Comparison of ENCODE assay signal across 22 mouse cellular contexts in genomic region chr2:136048464-136048863, GRCm38 (mm10). TPM values are rescaled to one million over a fixed set of nuclear protein-coding genes. Genes with fewer than 3 reads are reported as not detected.
DNase-seq lines count a peak whose midpoint lies in the region; ATAC-seq and TF ChIP-seq lines count a peak whose summit lies in the region.
"Had no signal": no experiment of that assay in that cellular context is flagged by ENCODE, and none has a peak within 500 bp of the region (broad histone marks: within the 10 kb centered on the region; RNA-seq: fewer than 3 reads in every experiment).

No protein-coding gene starts in this region.

- no peaks in the 10 kb centered on the region for H3K36me3 ChIP-seq in forebrain, postnatal 0 days (ENCODE audit: insufficient read depth)
- H3K36me3 ChIP-seq in forebrain, embryonic 10.5 days (replicated peaks): no peaks in the 10 kb centered on the region
- no peaks in the 10 kb centered on the region for H3K36me3 ChIP-seq in embryonic facial prominence, embryonic 10.5 days (replicated peaks)
- H3K36me3 ChIP-seq: embryonic facial prominence, embryonic 15.5 days; forebrain, embryonic 15.5 days; heart, embryonic 10.5 days; hindbrain, embryonic 13.5 days; intestine, embryonic 15.5 days had no signal

- H3K9me3 ChIP-seq in forebrain, postnatal 0 days (ENCODE audit: low read length): no peaks in the 10 kb centered on the region
- H3K9me3 ChIP-seq in forebrain, embryonic 10.5 days: no peaks in the 10 kb centered on the region
- H3K9me3 ChIP-seq in embryonic facial prominence, embryonic 10.5 days: no peaks in the 10 kb centered on the region
- H3K9me3 ChIP-seq: embryonic facial prominence, embryonic 15.5 days; forebrain, embryonic 15.5 days; heart, embryonic 10.5 days; hindbrain, embryonic 13.5 days; intestine, embryonic 15.5 days had no signal

- no peak for ATAC-seq in forebrain, postnatal 0 days
- ATAC-seq: forebrain, embryonic 15.5 days; intestine, embryonic 15.5 days had no signal

- no peak for TF ChIP-seq CTCF in forebrain, postnatal 0 days (IDR thresholded peaks at IDR 0.05; ENCODE audit: low read depth)
- no peak for TF ChIP-seq CTCF in cerebellum, adult 2 months (IDR thresholded peaks at IDR 0.05; ENCODE audit: borderline replicate concordance, insufficient read depth, low read depth, low read length)

- DNase-seq in forebrain, postnatal 0 days: peak; percentile 19
- DNase-seq in forebrain, embryonic 10.5 days (ENCODE audit: extremely low spot score, low spot score): no peak
- peak; percentile 15 to 64 for DNase-seq in cerebellum, adult 2 months
- peak; percentile 47 for DNase-seq in cerebellum, adult 9-11 months
- no peak for DNase-seq in embryonic facial prominence, embryonic 10.5 days (ENCODE audit: low spot score)
- no peak for DNase-seq in thymus, postnatal 14 days
- DNase-seq: adrenal gland, adult 2 months; adrenal gland, postnatal 25 days; gastrocnemius, postnatal 10 days; heart, adult 18-20 months; heart, postnatal 10 days; heart, postnatal 4 days; kidney, adult 18-20 months had no signal

- H3K9ac ChIP-seq in forebrain, postnatal 0 days: no peak overlapping the region
- H3K9ac ChIP-seq: embryonic facial prominence, embryonic 15.5 days; forebrain, embryonic 15.5 days; hindbrain, embryonic 13.5 days; intestine, embryonic 15.5 days had no signal

- H3K27ac ChIP-seq in forebrain, postnatal 0 days (ENCODE audit: low read depth, low read length): no peak overlapping the region
- H3K27ac ChIP-seq in forebrain, embryonic 10.5 days: no peak overlapping the region
- H3K27ac ChIP-seq in cerebellum, adult 2 months (ENCODE audit: insufficient read depth, low read length): no peak overlapping the region
- H3K27ac ChIP-seq in embryonic facial prominence, embryonic 10.5 days (replicated peaks): no peak overlapping the region
- H3K27ac ChIP-seq: embryonic facial prominence, embryonic 15.5 days; forebrain, embryonic 15.5 days; heart, embryonic 10.5 days; intestine, embryonic 15.5 days had no signal

- H3K4me1 ChIP-seq in forebrain, postnatal 0 days (ENCODE audit: insufficient read depth): 0 out of 2 replicates have a peak, but pooled peaks cover 8% of the 10 kb centered on the region
- peaks cover 19% of the 10 kb centered on the region for H3K4me1 ChIP-seq in forebrain, embryonic 10.5 days
- H3K4me1 ChIP-seq in cerebellum, adult 2 months (ENCODE audit: control insufficient read depth, insufficient read depth, low read length): peaks cover 5% of the 10 kb centered on the region
- H3K4me1 ChIP-seq in embryonic facial prominence, embryonic 10.5 days: peaks cover 18% of the 10 kb centered on the region
- H3K4me1 ChIP-seq: intestine, embryonic 15.5 days had no signal

- H3K4me2 ChIP-seq in forebrain, postnatal 0 days (ENCODE audit: low read depth): no peak overlapping the region
- H3K4me2 ChIP-seq: embryonic facial prominence, embryonic 15.5 days; forebrain, embryonic 15.5 days; hindbrain, embryonic 13.5 days; intestine, embryonic 15.5 days had no signal

- TF ChIP-seq POLR2A in cerebellum, adult 2 months (IDR thresholded peaks at IDR 0.05; ENCODE audit: borderline replicate concordance, insufficient read depth, low read length): no peak

- 95% methylated on average over 4 of the region's 4 CpGs for WGBS in forebrain, postnatal 0 days
- 93% methylated on average over 4 of the region's 4 CpGs for WGBS in forebrain, embryonic 10.5 days
- 21% methylated on average over 4 of the region's 4 CpGs for WGBS in cerebellum, adult 2 months
- 91% methylated on average over 4 of the region's 4 CpGs for WGBS in embryonic facial prominence, embryonic 10.5 days

- H3K27me3 ChIP-seq in forebrain, postnatal 0 days (ENCODE audit: insufficient read depth, low read length): no peaks in the 10 kb centered on the region
- peaks cover 40% of the 10 kb centered on the region for H3K27me3 ChIP-seq in forebrain, embryonic 10.5 days (ENCODE audit: poor library complexity, severe bottlenecking)
- no peaks in the 10 kb centered on the region for H3K27me3 ChIP-seq in cerebellum, adult 2 months (ENCODE audit: control insufficient read depth, insufficient read depth, low read length)
- H3K27me3 ChIP-seq in embryonic facial prominence, embryonic 10.5 days (replicated peaks; ENCODE audit: low read depth, poor library complexity, severe bottlenecking): peaks cover 34% of the 10 kb centered on the region
- H3K27me3 ChIP-seq: forebrain, embryonic 15.5 days; hindbrain, embryonic 13.5 days had no signal

- no peak overlapping the region for H3K4me3 ChIP-seq in forebrain, postnatal 0 days (ENCODE audit: low read depth, low read length)
- no peak overlapping the region for H3K4me3 ChIP-seq in forebrain, embryonic 10.5 days
- H3K4me3 ChIP-seq in cerebellum, adult 2 months (replicated peaks; ENCODE audit: insufficient read depth, low read depth, low read length): no peak overlapping the region
- H3K4me3 ChIP-seq in embryonic facial prominence, embryonic 10.5 days: no peak overlapping the region
- H3K4me3 ChIP-seq: embryonic facial prominence, embryonic 15.5 days; erythroblast, embryonic 14.5 days; forebrain, embryonic 15.5 days; heart, embryonic 10.5 days; hindbrain, embryonic 13.5 days; intestine, embryonic 15.5 days had no signal

RNA-seq across cellular contexts. Expression of gene Lamp5, which starts 3.6 kb away (rescaled TPM):
- 1.5 and 2.6 TPM in 2 replicates for total RNA-seq in forebrain, postnatal 0 days (2014; rRNA removed)
- 4.6 and 5.3 TPM in 2 replicates for polyA plus RNA-seq in forebrain, postnatal 0 days (2015; fragmentation: Nextera tagmentation; extraction: Ambion mirVana)
- 1.7 and 2.5 TPM in 2 replicates for polyA plus RNA-seq in forebrain, embryonic 10.5 days (2016; fragmentation: Nextera tagmentation; extraction: Ambion mirVana)
- 134 and 197 TPM in 2 replicates for polyA plus RNA-seq in cerebellum, adult 2 months (2012; rRNA removed)
- 2.4 and 4.7 TPM in 2 replicates for polyA plus RNA-seq in embryonic facial prominence, embryonic 10.5 days (2016; fragmentation: Nextera tagmentation; extraction: Ambion mirVana)
- total RNA-seq: adrenal gland, adult 2 months; adrenal gland, postnatal 25 days; ES-E14; gastrocnemius, postnatal 10 days; gastrocnemius, postnatal 4 days; heart, adult 18-20 months; heart, postnatal 10 days; heart, postnatal 4 days had no signal
- polyA plus RNA-seq: adrenal gland, adult 2 months; erythroblast, embryonic 14.5 days; heart, embryonic 14.5 days; intestine, embryonic 15.5 days had no signal

Comparison
In these comparisons a context has a peak if more than half of its experiments do, and no peak if none do; other contexts are left out.
1. DNase-seq: peak in forebrain, postnatal 0 days (single experiment), cerebellum, adult 2 months (2 of 2) and cerebellum, adult 9-11 months (single experiment); none in forebrain, embryonic 10.5 days (single experiment), embryonic facial prominence, embryonic 10.5 days (single experiment) and thymus, postnatal 14 days (single experiment).
2. RNA of gene Lamp5, which starts 3.6 kb away (polyA plus RNA-seq): 134 to 197 TPM in cerebellum, adult 2 months; 4.6 to 5.3 TPM in forebrain, postnatal 0 days, 1.7 to 2.5 TPM in forebrain, embryonic 10.5 days and 2.4 to 4.7 TPM in embryonic facial prominence, embryonic 10.5 days; every median in the first group is over 10 times any median in the second.